Mouse (Mus musculus): ENCODE measurements at regions not wholly inside any gene's neighbourhood (a gene's known extent, or its start where the extent isn't known, plus 50 kb on each side); places are given as distances from the start of the nearest gene placed in this dataset.

GRCm38 (mm10) chr5:47724911-47725310 lies 258.0 kb upstream of the Slit2 start:
- TF ChIP-seq CTCF (IDR thresholded peaks at IDR 0.05; ENCODE audit: borderline replicate concordance, insufficient read depth, low read length): no peak
- TF ChIP-seq POLR2A (IDR thresholded peaks at IDR 0.05; ENCODE audit: low read depth, low read length): no peak

Data from embryonic fibroblast, embryonic 13.5 days (primary cell).